Mouse (Mus musculus): ENCODE measurements at regions not wholly inside any gene's neighbourhood (a gene's known extent, or its start where the extent isn't known, plus 50 kb on each side); places are given as distances from the start of the nearest gene placed in this dataset.

DNA sequence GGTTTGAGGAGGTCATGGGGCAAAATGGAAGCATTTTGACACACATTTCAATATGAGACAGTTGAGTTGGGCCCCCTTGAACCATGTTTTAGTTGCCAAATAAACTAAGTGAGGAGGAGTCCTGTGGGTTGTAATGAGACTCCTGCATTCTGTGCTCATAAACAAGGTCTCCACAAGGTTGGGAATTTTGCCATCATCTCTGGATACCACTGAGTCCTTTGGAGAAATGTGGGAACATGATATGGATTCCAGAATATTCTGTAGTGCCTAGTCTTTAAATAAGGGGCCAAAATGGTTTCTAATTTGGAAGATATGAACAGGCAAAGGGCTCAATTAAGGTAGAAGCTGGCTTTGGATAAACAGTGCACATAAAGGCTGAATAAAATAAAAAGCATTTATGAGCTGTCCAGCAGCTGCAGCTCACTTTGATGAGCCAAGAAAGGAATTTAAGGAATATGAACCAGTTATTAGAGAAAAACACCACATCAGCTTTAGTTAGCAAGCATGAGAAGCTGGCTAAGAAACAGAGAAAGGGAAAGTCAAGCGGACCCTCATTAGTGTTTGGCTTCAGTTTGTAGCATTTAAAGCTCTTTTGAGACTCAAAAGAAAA is 161.3 kb upstream of the Sstr4 start:
- ATAC-seq (replicated peaks in 1 of 2; ENCODE audit: insufficient read depth in 1 of 2, low FRiP score in 2 of 2, low TSS enrichment in 1 of 2, low read depth in 1 of 2, poor library complexity in 2 of 2, severe bottlenecking in 2 of 2) = no peak

DNA sequence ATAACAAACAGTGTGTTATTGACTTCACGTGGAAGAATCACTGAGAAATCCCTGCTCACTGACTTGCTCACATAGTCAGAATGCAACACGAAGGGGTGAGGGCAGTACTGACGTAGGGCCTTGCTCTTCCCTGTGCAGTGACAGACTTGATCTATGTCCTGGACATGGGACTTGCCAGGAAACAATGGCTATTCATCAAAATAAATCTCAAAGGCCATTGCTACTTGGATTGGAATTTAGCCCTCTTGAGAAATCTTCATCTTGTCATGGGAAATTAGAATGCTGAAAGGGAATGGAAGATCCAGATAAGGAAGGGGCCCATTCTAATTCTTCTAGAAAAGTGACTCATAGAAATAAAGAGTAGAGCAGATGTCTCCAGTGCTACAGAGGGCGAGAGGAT is 158.0 kb upstream of the Sstr4 start:
- ATAC-seq (replicated peaks in 1 of 2; ENCODE audit: insufficient read depth in 1 of 2, low FRiP score in 2 of 2, low TSS enrichment in 1 of 2, low read depth in 1 of 2, poor library complexity in 2 of 2, severe bottlenecking in 2 of 2) = no peak

DNA sequence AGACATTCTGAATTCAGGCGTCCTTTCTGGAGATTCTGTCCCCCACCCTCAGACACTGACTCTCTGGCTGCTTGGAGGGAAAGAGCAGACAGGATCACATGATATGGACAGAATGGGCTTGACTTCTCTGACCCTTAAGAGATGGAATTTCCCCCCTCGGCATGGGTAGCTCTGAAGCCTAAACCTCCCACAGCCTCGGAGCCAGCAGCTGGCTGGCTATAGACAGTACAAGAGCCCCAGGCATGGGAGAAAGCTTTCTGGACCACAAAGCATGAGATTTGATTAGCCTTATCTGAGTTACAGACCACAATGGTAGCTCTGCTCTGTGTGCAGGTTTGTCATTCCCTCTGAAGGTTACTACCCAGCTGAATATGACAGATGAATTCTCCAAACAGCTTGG is 156.1 kb upstream of the Sstr4 start:
- ATAC-seq (replicated peaks in 1 of 2; ENCODE audit: insufficient read depth in 1 of 2, low FRiP score in 2 of 2, low TSS enrichment in 1 of 2, low read depth in 1 of 2, poor library complexity in 2 of 2, severe bottlenecking in 2 of 2) = no peak

DNA sequence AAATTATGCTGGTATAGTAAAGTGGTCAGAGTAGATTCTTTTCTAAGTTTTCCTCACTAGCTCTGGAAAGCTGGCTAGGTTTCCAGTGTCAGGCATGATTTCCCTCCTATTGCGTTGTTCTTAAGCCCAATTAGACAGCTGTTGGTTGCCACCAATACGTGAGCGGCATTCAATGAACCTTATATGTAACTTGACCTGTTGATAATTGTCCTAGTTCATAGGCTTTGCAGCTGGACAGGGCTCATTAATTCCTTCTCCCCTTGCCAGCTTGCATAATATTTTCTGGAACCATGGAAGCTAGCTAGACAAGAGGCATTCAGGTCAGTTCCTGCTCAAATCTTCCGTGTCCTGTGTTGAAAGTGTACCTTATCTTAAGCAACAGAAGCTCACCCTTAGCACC is 152.9 kb upstream of the Sstr4 start:
- ATAC-seq (replicated peaks in 1 of 2; ENCODE audit: insufficient read depth in 1 of 2, low FRiP score in 2 of 2, low TSS enrichment in 1 of 2, low read depth in 1 of 2, poor library complexity in 2 of 2, severe bottlenecking in 2 of 2) = no peak

DNA sequence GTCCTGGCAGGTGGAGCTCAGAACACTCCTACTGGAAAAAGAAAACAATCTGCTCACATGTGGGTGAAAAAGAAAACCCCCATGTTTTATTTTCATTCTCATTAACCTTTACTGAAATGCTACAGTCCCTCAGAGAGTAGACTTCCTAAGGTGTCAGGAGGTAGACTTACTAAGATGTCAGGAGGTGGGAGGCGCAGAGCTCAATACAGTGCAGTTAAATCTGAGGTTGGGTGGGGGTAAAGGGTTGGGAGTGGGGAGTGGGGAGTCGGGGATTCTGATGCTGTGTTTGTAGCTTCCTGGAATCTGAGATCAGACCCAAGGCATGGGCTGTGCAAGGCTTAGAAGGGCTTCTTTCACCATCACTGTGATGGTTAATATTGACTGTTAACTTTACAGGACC is 149.6 kb upstream of the Sstr4 start:
- ATAC-seq (replicated peaks in 1 of 2; ENCODE audit: insufficient read depth in 1 of 2, low FRiP score in 2 of 2, low TSS enrichment in 1 of 2, low read depth in 1 of 2, poor library complexity in 2 of 2, severe bottlenecking in 2 of 2) = no peak

DNA sequence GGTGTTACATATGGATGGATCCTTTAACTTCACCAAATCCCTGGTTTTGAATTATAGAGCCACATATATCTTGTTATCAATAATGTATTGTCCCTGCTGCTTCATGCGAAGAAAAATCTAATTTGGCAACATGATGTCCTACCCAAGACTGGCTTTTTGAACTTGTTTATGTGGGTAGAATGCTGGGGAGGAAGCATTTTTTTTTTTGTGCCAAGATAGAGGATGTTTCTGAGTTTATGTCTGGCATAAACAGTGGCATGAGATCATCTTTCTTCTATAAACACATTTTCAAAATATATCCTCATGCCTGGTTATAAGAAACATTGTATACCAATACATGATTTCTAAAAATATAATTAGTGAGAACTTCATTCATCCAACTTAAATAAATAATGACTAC is 144.2 kb upstream of the Sstr4 start:
- ATAC-seq (replicated peaks in 1 of 2; ENCODE audit: insufficient read depth in 1 of 2, low FRiP score in 2 of 2, low TSS enrichment in 1 of 2, low read depth in 1 of 2, poor library complexity in 2 of 2, severe bottlenecking in 2 of 2) = no peak

DNA sequence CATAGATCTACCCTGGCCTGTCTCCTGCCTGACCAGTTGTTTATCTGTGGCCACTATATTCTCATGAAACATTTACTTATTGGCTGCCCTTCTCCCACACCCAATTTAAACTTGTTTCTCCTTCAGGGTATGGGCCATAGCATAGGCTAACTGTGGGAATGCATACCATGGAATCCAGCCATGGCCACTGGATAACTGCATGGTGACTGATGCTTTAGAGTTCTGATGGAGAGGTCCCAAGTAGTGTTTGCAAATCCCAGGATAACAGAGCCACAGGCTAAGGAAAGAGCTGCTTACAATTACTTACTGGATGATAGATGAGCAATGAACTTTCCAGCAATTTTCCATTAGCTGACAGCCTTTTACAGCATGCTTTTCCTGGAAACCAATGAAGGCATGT is 139.5 kb upstream of the Sstr4 start:
- no peak for ATAC-seq (replicated peaks in 1 of 2; ENCODE audit: insufficient read depth in 1 of 2, low FRiP score in 2 of 2, low TSS enrichment in 1 of 2, low read depth in 1 of 2, poor library complexity in 2 of 2, severe bottlenecking in 2 of 2)

DNA sequence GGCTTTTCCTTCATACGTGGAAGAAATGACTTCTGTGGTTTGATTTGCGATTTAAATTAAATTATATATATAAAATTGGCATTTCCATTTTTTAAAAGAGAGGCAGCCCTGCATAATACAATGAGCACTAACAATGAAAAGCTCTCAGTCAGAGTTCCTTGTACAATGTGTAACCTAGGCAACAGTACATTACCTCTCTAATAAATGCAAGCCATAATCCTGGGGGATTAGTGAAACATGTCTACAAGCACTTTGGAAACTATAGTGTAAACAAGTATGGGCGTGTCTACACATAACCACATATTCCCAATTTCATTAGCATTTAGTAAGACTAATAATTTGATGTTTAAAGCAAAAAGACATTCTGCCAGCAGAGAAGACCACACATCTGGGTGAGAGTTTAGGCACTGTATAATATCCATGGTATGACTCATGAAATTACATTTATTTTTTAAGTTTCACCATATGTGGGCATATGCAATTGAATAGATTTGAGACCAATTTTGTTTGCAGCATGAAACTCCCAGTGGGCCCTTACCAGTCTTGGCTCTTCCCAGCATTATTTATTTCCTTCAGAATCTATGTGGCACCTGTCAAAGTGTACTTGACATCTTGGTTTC is 130.9 kb upstream of the Sstr4 start:
- ATAC-seq (replicated peaks in 1 of 2; ENCODE audit: insufficient read depth in 1 of 2, low FRiP score in 2 of 2, low TSS enrichment in 1 of 2, low read depth in 1 of 2, poor library complexity in 2 of 2, severe bottlenecking in 2 of 2) = no peak

DNA sequence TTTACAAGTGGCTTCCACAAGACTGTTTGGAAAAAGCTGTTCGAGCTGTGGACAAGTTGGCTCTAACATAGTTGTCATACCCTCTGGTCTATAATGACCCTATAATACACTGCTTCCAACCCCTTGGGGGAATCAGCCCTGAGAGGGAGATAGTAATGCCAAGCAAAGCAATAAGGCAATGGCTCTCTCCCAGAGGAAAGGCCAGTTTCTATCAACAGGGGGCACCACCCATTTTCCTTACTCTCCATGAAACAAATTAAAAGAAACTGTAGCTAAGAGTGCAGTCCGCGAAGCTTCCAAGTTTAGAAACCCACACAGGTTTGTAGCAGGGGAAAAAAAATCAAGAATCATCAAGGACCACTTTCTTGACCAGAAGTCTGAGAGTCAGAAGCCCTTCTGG is 115.9 kb upstream of the Sstr4 start:
- ATAC-seq (replicated peaks in 1 of 2; ENCODE audit: insufficient read depth in 1 of 2, low FRiP score in 2 of 2, low TSS enrichment in 1 of 2, low read depth in 1 of 2, poor library complexity in 2 of 2, severe bottlenecking in 2 of 2) = no peak

DNA sequence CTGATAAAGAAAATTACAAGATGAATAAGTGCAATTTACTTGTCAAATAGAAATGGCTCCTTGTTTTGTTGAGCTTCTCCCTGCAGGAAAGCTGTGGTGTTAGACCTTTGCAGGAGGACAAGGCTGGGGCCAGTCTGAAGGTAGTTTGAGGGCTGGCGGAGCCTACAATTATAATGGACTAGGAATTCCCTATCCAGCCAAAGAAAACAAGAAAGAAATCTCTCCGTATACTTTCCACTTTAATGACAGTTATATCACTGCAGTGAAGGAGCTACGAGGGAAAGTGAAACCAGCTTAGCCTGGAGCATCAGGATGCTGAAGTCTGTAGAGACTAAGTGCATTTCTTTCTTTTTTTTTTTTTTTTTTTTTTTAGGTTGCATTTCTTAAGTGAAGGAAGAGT is 104.8 kb upstream of the Sstr4 start:
- ATAC-seq (replicated peaks in 1 of 2; ENCODE audit: insufficient read depth in 1 of 2, low FRiP score in 2 of 2, low TSS enrichment in 1 of 2, low read depth in 1 of 2, poor library complexity in 2 of 2, severe bottlenecking in 2 of 2) = no peak

DNA sequence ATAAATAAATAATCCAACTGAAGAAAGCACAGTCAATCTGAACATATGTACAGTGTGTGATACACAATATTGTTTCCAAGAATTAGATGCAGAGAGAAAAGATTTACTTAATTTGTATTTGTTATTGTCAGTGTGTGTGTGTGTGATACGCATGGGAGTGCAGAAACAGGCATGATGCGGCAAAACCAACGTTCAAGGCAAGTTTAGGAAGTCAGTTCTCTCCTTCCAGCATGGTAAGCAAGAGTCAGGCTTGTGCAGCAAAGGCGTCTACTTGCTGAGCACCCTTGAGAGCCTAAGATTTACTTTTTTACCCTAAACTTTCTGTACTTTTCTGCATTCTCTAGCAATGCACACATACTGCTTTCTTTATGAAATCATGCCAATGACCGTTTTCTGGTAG is 102.7 kb upstream of the Sstr4 start:
- ATAC-seq (replicated peaks in 1 of 2; ENCODE audit: insufficient read depth in 1 of 2, low FRiP score in 2 of 2, low TSS enrichment in 1 of 2, low read depth in 1 of 2, poor library complexity in 2 of 2, severe bottlenecking in 2 of 2) = no peak

DNA sequence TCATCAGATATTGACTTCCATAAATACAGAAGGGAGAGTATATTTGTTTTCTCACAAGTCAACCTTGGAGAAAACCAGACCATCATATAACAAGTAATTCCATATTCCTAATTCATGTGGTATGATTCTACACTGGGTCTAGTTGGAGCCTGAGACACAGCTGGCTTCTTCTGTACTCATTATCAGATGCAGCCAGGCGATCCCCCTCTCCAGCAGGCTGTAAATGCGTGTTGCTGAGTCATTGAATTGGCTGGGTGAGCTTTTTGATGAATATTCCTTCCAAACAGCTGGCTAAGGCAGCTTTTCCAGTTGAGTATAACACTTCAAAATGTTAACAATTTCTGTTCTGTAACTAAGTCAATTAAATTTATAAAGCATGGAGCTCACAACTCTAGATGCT is 102.2 kb upstream of the Sstr4 start:
- ATAC-seq (replicated peaks in 1 of 2; ENCODE audit: insufficient read depth in 1 of 2, low FRiP score in 2 of 2, low TSS enrichment in 1 of 2, low read depth in 1 of 2, poor library complexity in 2 of 2, severe bottlenecking in 2 of 2) = no peak

DNA sequence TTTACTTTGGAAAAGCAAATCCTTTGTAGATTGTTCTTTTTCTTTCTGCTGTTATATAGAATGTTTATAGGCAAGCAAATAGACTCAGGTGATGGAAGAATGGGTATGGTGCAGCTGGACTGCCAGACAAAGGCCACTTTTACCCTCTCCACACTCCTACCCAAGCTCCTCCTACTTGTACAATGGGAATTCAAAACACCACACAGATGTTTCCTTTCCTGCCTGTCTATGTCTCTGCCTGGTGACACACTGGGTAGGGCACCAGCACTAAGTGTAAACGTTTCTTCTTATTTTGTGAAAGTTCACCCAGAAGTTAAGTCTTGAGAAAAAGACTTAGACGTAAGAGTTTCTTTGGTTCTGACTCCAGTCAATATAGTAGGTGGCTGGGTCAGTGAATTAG is 94.3 kb upstream of the Sstr4 start:
- no peak for ATAC-seq (replicated peaks in 1 of 2; ENCODE audit: insufficient read depth in 1 of 2, low FRiP score in 2 of 2, low TSS enrichment in 1 of 2, low read depth in 1 of 2, poor library complexity in 2 of 2, severe bottlenecking in 2 of 2)

DNA sequence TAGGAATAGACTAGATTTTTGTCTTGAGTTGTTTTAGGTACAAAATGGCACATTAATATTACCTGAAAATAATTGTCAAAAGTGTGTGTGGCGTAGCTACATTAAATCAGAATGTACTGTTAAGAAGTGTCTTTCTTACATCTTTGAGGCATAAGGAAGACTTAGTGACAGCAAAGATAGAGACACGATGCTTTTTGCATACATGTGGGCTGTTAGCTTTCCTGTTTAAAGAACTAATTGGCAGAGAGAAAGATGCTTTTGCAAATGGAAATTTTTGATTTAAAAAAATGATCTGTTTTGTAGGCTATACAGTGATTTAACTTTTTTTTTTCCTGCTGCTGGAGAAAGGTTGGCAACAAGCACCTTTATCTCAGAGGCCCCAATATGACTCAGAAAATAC is 82.9 kb upstream of the Sstr4 start:
- no peak for ATAC-seq (replicated peaks in 1 of 2; ENCODE audit: insufficient read depth in 1 of 2, low FRiP score in 2 of 2, low TSS enrichment in 1 of 2, low read depth in 1 of 2, poor library complexity in 2 of 2, severe bottlenecking in 2 of 2)

DNA sequence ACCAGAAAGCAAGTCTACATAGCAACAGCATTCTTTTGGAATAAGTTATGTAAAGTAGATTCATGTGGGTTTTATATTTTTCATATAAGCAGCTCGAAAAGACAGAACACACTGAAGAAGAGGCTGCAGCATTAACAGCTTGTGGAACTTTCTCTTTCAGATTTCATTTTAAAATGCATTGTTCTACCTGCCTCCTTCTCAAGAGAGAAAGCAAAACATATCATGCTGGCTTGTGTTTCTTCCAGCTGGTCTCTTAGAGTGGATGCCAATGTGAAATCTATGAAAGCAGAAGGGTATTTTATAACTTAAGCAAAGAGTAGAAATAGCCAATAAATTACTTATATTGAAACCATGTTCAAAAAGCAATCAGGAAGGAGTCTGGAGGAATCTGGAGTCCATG is 74.2 kb upstream of the Sstr4 start:
- no peak for ATAC-seq (replicated peaks in 1 of 2; ENCODE audit: insufficient read depth in 1 of 2, low FRiP score in 2 of 2, low TSS enrichment in 1 of 2, low read depth in 1 of 2, poor library complexity in 2 of 2, severe bottlenecking in 2 of 2)

DNA sequence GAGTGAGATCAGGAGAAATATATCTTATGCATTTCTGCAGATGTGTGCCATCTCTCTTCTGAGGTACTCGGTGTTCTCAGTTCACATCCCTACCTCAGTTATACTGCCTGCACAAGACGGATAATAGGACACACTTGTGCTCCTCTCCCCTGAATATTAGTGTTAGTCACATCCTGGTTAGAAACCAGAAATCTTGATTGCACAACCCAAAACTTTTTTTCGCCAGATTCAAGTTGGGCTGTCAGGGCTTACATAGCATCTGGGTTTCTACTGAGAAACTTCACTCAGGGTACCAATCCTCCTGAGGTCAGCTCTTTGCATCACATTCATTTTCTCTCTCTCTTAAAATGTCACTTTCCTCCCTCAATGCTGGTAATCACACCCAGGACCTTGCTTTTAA is 69.8 kb upstream of the Sstr4 start:
- ATAC-seq (replicated peaks in 1 of 2; ENCODE audit: insufficient read depth in 1 of 2, low FRiP score in 2 of 2, low TSS enrichment in 1 of 2, low read depth in 1 of 2, poor library complexity in 2 of 2, severe bottlenecking in 2 of 2) = no peak

DNA sequence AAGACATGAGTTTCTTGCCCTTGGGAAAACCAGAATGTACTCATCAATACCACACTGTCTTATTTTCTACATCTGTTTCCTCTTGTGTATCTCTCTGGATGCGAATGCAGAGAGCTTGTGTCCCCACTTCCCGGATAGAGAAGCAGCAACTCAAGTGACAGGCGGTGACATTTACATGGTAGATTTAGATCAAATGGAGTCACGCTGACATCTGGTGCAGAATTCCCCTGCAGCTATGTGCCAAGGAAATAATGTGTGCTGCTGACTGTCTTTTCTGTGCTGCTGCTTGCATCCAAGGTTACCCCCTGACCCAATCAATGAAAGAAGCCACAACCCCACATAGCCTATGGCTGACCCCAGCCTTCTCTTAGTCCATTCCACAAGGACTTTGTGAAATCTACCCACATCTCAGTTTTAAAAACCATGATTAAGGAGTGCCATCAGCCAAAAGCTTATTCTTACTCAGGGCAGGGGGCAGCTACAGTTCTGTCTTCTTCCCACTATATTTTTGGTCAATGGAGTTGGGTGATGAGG is 69.2 kb upstream of the Sstr4 start:
- ATAC-seq (replicated peaks in 1 of 2; ENCODE audit: insufficient read depth in 1 of 2, low FRiP score in 2 of 2, low TSS enrichment in 1 of 2, low read depth in 1 of 2, poor library complexity in 2 of 2, severe bottlenecking in 2 of 2) = no peak

DNA sequence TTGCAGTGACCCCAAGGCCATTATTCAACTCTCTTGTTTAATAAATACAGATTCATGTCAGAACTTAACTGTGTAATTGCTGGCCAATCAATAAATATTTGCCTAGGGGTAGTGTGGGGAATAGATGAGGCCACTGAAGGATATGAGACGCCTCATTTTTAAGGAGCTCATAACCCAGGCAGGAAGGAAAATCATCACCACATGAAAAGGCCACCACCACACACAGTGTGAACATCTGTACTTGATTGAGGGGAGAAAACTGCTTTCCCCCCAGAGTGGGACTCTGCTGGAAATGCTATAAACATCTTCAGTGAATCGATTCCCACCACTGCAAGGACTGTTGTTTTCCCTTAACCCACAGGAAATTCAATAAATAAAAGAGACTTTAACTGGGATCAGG is 68.7 kb upstream of the Sstr4 start:
- ATAC-seq (replicated peaks in 1 of 2; ENCODE audit: insufficient read depth in 1 of 2, low FRiP score in 2 of 2, low TSS enrichment in 1 of 2, low read depth in 1 of 2, poor library complexity in 2 of 2, severe bottlenecking in 2 of 2) = no peak

DNA sequence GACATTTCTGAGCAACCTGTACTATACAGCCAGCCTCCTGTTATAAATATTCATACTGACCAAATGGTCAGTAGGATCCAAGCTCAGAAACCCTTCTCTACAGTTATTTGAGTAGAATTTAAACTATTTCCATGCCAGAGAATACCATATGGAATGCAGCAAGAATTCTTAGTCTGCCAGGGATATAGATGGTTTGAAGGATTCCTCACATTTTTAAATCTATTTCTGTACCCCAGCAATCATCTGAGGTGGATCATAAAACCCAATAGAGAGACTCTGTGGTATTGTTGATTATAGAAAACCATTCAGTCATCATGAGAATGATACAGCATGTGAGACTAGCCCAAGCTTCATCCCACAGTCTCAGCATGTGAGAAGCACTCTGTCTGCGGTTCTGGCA is 67.6 kb upstream of the Sstr4 start:
- no peak for ATAC-seq (replicated peaks in 1 of 2; ENCODE audit: insufficient read depth in 1 of 2, low FRiP score in 2 of 2, low TSS enrichment in 1 of 2, low read depth in 1 of 2, poor library complexity in 2 of 2, severe bottlenecking in 2 of 2)
